Mouse (Mus musculus) subcutaneous adipose tissue, adult 2 months (tissue): ENCODE results near the gene Nfat5. TPM values are rescaled to one million over a fixed set of nuclear protein-coding genes. Genes with fewer than 3 reads are reported as not detected.

Experiments
- polyA plus RNA-seq: library from polyadenylated mRNA; depleted of rRNA; stranded (reverse); fragments of >200 nt; gene quantifications from 2 replicates; pipeline ENCODE4 v1.2.3, GENCODE M21; 2012; ENCODE audit warnings: low replicate concordance; rRNA removed

Gene Nfat5
- 18.1 and 34.8 TPM in 2 replicates for polyA plus RNA-seq

DNA sequence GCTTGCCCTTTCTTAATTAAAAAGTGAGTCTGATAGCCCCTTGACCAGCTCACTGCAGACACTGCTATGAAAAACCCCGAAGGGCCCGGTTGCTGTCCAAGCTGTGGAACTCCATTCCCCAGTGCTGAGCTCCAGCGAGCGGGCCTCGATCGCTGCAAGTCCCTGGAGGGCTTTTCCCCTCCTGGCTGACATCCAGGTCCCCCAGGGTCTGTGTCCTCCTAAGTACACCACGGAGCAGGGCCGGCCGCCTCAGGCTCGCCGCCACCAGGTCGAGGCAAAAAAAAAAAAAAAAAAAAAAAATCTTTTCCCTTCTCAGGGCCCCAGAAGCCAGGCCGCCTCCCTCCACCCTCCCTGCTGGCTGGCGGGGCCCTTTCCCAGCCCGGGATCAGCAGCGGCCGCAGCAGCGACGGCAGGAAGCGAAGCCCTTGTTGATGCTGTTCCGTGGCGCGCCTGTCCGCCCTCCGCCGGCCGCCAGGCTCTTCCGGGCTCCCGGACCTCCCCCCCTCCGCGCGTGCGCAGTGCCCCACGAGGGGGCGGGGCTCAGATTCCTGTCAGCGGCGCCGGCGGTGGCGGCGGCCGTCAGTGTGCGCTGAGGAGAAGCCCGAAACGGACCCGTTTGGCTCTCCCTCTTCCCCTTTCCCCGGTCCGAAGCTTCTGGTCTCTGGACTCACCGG, at the start of gene Nfat5:
Gene Nfat5, plus strand, starts transcription at position 543 of the 674 bp plus-strand sequence.

DNA sequence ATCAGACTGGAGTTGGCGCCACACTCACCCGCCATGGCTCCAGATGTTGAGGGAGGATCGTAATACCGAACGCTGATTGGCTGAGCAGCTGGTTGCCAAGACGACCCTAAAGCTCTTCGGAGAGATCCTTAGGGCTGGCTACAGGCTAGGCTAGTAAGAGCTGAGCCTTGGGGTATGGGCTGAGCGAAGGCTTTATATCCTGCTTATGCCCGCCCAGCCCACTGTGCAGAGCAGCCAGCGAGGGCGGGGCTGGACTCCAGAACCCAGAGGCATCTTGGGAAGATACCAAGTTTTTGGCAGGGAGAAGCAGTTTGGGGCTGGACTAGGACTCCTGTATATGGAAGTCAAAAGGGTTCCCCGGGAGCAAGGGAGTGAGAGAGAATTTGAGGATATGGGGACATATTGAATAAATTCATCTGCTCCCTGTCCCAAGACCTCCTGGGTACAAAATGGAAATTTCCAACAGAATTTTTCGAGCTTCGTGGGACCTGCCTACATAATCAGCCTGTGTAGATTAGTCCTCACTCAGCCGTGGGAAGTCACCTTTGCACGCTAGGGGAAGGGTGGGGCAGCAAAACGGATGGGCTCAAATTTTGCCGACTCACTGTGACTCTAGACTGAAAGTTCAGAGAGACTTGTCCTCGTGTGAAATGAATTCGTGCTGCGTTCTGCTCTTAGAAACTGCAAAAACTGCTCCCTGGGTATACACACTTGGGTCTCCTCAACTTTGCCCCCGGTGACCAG, 109.9 kb downstream of the Nfat5 start, which contains the start of gene Nqo1:
Gene Nqo1, minus strand, starts transcription at position 169 of the 744 bp plus-strand sequence.

DNA sequence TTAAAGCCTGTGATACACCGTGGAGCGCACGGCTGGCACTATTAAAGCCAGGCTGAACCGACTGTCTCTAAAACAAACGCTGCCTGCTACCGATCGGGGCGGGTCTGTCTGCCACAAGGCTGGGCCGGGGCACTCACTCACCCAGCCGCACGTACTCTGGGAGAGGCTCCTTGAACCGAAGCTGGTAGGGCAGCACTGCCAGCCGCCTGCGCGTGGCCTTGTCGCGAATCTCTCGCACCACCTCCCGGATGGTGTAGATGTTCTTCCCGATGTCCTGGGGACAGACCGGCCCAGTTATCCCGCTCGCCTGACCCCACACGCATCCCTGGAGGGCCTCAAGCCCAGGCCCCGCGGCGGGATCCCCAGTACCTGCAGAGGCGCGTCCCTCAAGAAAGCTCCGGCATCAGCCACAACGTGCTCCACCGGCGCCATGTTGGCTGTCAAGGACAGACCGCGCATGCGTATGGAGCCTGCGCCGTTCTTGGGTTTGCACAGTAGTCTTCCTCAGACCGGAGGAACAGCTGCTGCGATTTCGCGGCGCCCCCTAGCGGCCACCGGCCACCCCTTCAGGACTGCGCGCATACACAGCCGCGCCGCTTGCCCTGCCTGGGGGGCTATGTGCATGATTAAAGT, 131.4 kb downstream of the Nfat5 start, which contains the start of gene Nob1:
Gene Nob1, minus strand, starts transcription at position 455 of the 633 bp plus-strand sequence.

Other genes with a start within 250 kb of the Nfat5 start
- 38.4 and 42.4 TPM in 2 replicates for gene Pdf, start 244.9 kb upstream of the Nfat5 start, polyA plus RNA-seq
- 45.0 and 49.3 TPM in 2 replicates for gene Cog8, start 236.8 kb upstream of the Nfat5 start, polyA plus RNA-seq
- 15.7 and 48.2 TPM in 2 replicates for gene Nip7, start 236.6 kb upstream of the Nfat5 start, polyA plus RNA-seq
- gene Tmed6, start 227.8 kb upstream of the Nfat5 start, polyA plus RNA-seq = 2.0 TPM in 1 of 2 replicates, not detected in the other
- 9.1 and 16.0 TPM in 2 replicates for gene Terf2, start 196.9 kb upstream of the Nfat5 start, polyA plus RNA-seq
- gene Cyb5b, start 142.8 kb upstream of the Nfat5 start, polyA plus RNA-seq = 213 and 292 TPM in 2 replicates
- 6.5 and 7.2 TPM in 2 replicates for gene Nqo1, start 109.7 kb downstream of the Nfat5 start, polyA plus RNA-seq
- gene Nob1, start 131.6 kb downstream of the Nfat5 start, polyA plus RNA-seq = 19.6 and 51.3 TPM in 2 replicates
- gene Wwp2, start 142.9 kb downstream of the Nfat5 start, polyA plus RNA-seq = 22.7 and 37.6 TPM in 2 replicates